Mouse (Mus musculus): Measurements from ENCODE around the gene Muc3.

Muc3 gene

GRCm38 (mm10) chr5:137095135-137095534 is 54.0 kb downstream of the Muc3 start:
- no peak for DNase-seq (ENCODE audit: low spot score in 2 of 2)

GRCm38 (mm10) chr5:137093720-137094119 is 55.4 kb downstream of the Muc3 start:
- DNase-seq (ENCODE audit: low spot score in 2 of 2) = no peak

- no peak for DNase-seq (ENCODE audit: low spot score in 2 of 2)
Observed at GRCm38 (mm10) chr5:137091560-137091959, 57.6 kb downstream of the Muc3 start.

- no peak for DNase-seq (ENCODE audit: low spot score in 2 of 2)
Observed at GRCm38 (mm10) chr5:137090870-137091269, 58.3 kb downstream of the Muc3 start.

GRCm38 (mm10) chr5:137087410-137087809 is 61.7 kb downstream of the Muc3 start:
- no peak for DNase-seq (ENCODE audit: low spot score in 2 of 2)

GRCm38 (mm10) chr5:137085731-137086130 is 63.4 kb downstream of the Muc3 start:
- DNase-seq (ENCODE audit: low spot score in 2 of 2) = no peak

- DNase-seq (ENCODE audit: low spot score in 2 of 2) = no peak
Observed at GRCm38 (mm10) chr5:137085021-137085420, 64.1 kb downstream of the Muc3 start.

Data from spleen, postnatal 36 days (tissue).